ENCODE assay signal across 22 mouse cellular contexts in genomic region chr8:64934997-64935396, GRCm38 (mm10). TPM values are rescaled to one million over a fixed set of nuclear protein-coding genes. Genes with fewer than 3 reads are reported as not detected.
"Had no signal": no experiment of that assay in that cellular context is flagged by ENCODE, and none has a peak within 500 bp of the region (broad histone marks: within the 10 kb centered on the region; RNA-seq: fewer than 3 reads in every experiment).

No protein-coding gene starts in this region.

- H3K27me3 ChIP-seq: midbrain, embryonic 12.5 days; midbrain, embryonic 15.5 days; neural tube, embryonic 12.5 days; stomach, embryonic 15.5 days had no signal

- H3K9ac ChIP-seq: liver, postnatal 0 days; lung, embryonic 14.5 days; midbrain, embryonic 12.5 days; midbrain, embryonic 15.5 days; neural tube, embryonic 12.5 days; stomach, embryonic 15.5 days had no signal

- ATAC-seq: liver, postnatal 0 days; midbrain, embryonic 15.5 days had no signal

- H3K36me3 ChIP-seq: midbrain, embryonic 10.5 days; midbrain, embryonic 12.5 days; midbrain, embryonic 15.5 days; neural tube, embryonic 12.5 days; stomach, embryonic 15.5 days had no signal

- H3K4me1 ChIP-seq: midbrain, embryonic 10.5 days; midbrain, embryonic 12.5 days; midbrain, embryonic 15.5 days; neural tube, embryonic 12.5 days had no signal

- DNase-seq: liver, postnatal 0 days; lung, embryonic 14.5 days; lung, postnatal 10 days; lung, postnatal 4 days; right cerebral cortex, postnatal 14 days; thymus, adult 18-20 months; thymus, postnatal 25 days; thymus, postnatal 4 days had no signal

- H3K4me2 ChIP-seq: lung, embryonic 14.5 days; midbrain, embryonic 12.5 days; midbrain, embryonic 15.5 days; neural tube, embryonic 12.5 days; stomach, embryonic 15.5 days had no signal

- H3K4me3 ChIP-seq: midbrain, embryonic 10.5 days; midbrain, embryonic 12.5 days; midbrain, embryonic 15.5 days; neural tube, embryonic 12.5 days; stomach, embryonic 15.5 days had no signal

- H3K9me3 ChIP-seq: midbrain, embryonic 10.5 days; midbrain, embryonic 12.5 days; midbrain, embryonic 15.5 days; neural tube, embryonic 12.5 days; stomach, embryonic 15.5 days had no signal

- H3K27ac ChIP-seq: midbrain, embryonic 10.5 days; midbrain, embryonic 12.5 days; midbrain, embryonic 15.5 days; neural tube, embryonic 12.5 days; stomach, embryonic 15.5 days had no signal

RNA-seq across cellular contexts. Expression of gene Trim75, which starts 52.6 kb away (rescaled TPM):
- total RNA-seq: megakaryocyte, adult 5-6 weeks; megakaryocyte-erythroid progenitor cell, adult 5-6 weeks; midbrain, postnatal 0 days; monocyte, adult 5-6 weeks; neutrophil, adult 5-6 weeks had no signal
- polyA plus RNA-seq: liver, postnatal 0 days; lung, embryonic 14.5 days; lung, embryonic 16.5 days; midbrain, embryonic 10.5 days; midbrain, embryonic 12.5 days; spleen, adult 2 months; stomach, embryonic 15.5 days; thymus, postnatal 0 days; urinary bladder, adult 2 months had no signal
